Mouse (Mus musculus) heart, adult 9 months (tissue): ENCODE data around the gene En1.

ENCODE experiments used
- DNase-seq, 2 experiments: peaks; one replicate each; pipeline ENCODE4 v3.0.0; 2022; ENCODE audit warnings: low spot score in 2 of 2

Gene En1

DNA sequence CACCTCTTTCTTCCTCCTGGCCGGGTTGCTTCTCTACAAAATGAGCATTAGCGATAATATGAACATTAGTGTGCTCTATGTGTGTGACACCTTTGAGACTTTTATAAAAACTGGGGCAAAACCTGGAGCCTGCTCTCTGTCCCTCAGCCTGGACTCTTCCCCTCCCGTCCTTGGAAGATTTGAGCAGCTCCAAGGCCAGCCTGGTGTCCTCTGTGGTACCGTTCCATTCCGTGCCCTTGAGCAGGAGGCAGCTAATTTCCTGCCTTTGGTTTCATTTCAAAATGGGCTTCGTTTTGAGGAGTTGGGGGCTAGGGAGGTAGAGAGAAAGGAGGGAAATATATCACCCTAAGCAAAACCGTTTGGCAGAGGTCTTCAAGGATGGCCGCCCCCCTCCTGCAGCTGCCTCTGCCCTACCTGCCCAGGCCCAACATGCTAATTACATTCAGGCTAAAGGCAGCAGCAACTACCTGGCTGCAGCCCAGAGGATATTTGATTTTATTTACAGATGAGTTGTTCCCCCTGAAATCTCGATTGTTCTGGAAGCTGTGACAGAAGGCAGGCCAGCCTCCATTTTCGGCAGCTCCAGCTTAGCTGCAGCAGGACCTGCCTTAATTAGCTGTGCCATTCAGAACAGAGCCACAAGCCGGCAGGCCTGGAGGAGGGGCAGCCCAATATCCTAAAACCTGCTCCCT is 24.9 kb downstream of the En1 start:
- DNase-seq = no peak

DNA sequence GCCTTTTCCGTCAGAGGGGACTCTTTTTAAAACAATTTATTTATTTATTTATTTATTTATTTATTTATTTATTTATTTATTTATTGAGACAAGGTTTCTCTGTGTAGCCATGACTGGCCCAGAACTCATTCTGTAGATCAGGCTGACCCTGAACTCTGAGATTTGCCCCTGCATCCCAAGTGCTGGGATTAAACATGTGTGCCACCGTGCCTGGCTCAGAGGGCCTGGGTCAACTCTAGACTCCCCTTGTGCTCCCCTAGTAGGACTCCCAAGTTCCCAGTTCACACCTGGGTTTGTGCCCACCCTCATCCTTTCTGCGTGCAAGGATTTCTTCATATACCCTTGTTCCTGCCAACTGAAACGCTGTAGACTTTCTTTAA is 25.4 kb downstream of the En1 start:
- no peak for DNase-seq

DNA sequence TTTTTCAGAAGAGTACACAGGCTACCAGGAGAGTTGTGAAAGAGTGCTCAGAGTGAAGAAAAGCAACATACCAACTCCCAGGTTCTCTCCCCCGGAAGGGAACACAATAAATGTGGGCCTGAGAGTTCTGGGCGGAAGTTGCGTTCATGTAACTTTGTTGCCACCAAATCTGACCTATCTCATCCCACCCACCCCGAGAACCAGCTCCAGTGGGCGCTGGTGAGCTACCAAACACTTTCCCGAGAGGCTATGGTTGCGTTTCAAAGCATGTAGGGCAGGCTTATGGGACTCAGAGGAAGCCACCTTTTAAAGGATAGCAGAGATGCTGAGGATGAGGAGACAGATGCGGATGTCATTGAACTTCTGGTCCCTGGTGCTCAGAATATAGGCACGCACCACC is 26.6 kb downstream of the En1 start:
- no peak for DNase-seq

DNA sequence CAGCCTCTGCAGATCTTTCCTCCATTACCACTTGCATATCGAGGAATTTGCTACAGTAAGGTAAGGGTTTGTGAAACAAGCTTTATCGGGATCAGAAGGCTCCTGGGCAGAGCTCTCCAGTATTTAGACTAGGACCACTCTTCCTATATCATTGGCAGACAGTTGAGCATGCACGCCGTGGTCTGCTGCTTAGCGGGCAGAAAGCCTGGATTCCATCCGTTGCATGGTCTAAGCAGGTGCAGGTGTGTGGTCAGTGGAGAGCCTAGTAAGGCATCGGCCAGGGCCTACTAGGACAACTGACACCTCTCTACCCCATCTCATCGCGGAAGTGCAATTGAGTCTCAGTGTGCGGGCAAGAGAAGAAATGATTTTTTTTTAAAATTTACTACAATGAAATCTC is 41.2 kb downstream of the En1 start:
- DNase-seq = no peak

DNA sequence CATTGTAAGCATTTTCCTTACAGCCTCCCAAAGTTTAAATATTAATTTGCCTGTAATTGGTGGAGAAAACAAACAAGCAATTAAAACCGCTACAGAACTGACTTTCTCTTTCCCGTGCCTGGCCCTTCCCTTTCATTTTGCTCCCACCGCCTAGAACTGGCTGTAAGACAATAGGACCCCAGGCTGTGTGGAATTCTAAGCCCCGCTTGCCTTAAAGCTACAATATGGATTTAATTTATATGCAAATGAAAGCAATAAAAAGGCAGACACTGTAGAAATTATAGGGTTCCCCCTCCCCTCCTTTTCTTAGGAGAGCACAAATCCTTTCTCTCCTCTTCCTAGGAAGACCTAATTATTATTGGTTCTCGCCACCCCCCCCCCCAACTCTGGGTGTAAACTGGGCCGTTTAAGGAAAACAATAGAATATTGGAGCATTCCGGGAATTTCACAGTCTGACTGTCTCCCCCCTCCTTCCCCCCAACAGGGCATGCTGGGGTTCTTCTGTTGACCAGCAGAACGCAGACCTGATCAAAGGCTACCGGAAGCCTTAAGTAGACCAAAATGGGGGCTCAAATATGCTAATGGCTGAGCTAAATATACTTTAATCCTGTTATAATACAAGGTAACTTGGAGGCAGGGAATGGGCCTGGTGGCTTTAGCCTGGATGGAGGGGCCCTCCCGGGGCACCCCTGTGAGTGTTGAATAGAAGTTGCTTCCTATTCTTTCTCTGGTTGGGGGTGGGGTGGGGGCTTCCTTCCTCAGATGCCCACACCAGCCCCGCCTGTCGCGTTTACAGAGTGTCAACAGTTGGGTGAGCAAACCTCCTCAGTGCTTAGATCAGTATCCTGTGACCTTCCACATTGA is 41.9 kb downstream of the En1 start:
- DNase-seq = no peak

DNA sequence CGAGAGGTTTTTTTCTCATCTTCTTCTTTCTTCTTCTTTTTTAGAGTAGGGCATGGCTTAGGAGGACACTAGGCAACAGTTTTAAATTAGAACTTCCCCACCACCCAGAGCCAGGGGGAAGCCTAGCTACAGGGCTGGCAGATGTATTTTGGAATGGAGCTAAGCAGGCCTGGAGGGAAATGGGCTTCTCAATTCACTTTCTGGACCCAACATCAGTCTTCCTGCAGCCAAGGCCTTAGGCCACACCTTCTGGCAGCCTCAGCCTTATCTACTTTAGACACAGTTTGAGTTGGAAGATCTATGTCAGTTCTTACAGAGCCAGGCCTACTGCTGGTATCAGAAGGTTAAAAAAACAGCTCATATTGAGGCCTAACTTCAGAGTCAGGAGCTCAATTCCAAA is 42.5 kb downstream of the En1 start:
- no peak for DNase-seq

DNA sequence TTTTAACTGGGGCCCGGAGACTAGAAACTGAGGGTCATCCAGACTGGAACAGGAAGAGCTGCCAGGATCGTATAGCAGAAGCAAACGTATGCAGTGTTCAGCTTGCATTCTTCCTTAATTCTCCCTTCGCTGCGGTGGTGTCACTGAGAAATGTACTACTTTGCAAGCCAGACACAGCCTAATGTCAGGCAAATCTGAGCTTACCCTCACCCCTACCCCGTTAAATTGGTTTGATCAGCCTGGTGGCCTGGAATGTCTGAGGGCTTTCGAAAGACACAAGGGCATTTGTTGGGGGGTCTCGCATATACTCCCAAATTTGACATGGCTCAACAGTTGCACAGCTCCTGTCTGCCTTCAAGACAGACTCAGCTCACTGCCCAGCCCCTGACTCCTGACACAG is 47.9 kb downstream of the En1 start:
- no peak for DNase-seq

DNA sequence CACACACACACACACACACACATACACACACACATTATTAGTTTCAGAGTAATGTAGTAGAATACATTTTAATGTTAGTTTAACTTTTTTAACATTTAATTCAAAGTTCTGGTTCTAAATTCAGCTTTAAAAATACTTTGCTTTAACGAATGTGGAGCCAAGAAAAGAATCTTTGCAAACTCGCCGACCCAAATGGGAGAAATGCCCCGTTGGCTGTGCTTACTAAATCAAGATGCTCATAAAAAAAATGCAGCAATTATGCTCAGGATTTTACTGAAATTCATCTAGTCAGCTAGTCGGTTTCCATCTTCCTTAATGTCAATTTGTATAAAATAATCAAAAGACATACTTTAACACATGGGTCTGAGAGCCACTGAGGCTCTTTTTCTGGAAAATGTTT is 49.8 kb downstream of the En1 start:
- DNase-seq = no peak

DNA sequence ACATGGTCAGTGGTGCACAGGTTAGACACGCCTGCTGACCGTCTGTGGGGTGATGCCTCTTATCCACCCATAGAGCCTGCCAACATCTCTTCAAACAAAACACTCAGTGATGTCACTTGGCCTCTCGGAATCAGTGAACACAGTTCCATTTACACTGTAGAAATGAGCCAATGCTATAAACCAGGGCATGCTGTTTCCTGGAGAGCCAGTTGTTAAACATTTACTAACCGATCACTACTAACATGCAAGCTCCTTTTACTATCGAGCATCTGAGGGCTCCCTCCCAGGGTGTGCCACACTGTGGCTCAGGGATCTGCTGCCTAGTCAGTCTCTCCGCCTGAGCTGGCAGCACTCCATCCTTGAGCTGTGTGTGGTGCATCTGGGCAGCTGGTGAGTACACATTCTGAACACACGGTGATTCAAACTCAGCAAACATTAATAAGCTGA is 52.8 kb downstream of the En1 start:
- no peak for DNase-seq
